Mouse (Mus musculus) brain, embryonic 14.5 days (tissue): Measurements from ENCODE around the gene Slit3. TPM values are rescaled to one million over a fixed set of nuclear protein-coding genes. Genes with fewer than 3 reads are reported as not detected.

Experiments used
- DNase-seq: peaks from one replicate; pipeline ENCODE4 v3.0.0-alpha.2; 2011; ENCODE audit warnings: low read depth
- CTCF ChIP-seq: fragments of 200-500 bp; IDR thresholded peaks from 2 replicates; pipeline ENCODE4 v1.5.1; 2012; ENCODE audit warnings: inconsistent platforms, mild to moderate bottlenecking, moderate library complexity, borderline replicate concordance; ENCODE audit not compliant: insufficient read depth, insufficient read length; ENCODE audit errors: extremely low read depth
- POLR2A ChIP-seq: fragments of 200-500 bp; IDR thresholded peaks from 2 replicates; pipeline ENCODE4 v1.6.1; 2012; ENCODE audit warnings: mild to moderate bottlenecking, inconsistent platforms, borderline replicate concordance; ENCODE audit not compliant: poor library complexity, insufficient read depth, insufficient read length, severe bottlenecking; ENCODE audit errors: extremely low read depth
- polyA plus RNA-seq: library from polyadenylated mRNA; depleted of rRNA; stranded (reverse); fragments of >200 nt; gene quantifications from 2 replicates; pipeline ENCODE4 v1.2.3, GENCODE M21; 2012

Slit3 gene
- polyA plus RNA-seq, 1 experiment, result 9.3 TPM

DNA sequence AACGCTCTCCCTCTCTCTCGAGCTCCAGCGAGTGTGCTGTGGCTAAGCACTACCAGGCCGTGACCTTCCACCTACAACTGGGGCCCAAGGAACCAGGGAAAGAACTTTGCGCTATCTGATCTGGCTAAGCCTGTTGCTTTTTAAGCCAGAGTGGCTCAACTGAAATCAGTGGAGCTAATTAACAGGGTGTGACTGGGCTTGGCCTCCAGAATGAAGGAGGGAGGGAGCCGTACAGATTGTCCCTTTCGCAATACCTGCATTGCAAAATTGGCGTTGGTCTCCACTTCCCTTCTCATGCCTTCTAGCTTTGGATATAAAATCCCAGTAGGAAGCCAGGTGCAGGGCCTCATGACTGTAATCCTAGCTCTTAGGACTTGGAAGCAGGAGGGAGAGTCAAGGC is 629.6 kb downstream of the Slit3 start:
- TF ChIP-seq CTCF (no peak), POLR2A (no peak)
- DNase-seq, result no peak

DNA sequence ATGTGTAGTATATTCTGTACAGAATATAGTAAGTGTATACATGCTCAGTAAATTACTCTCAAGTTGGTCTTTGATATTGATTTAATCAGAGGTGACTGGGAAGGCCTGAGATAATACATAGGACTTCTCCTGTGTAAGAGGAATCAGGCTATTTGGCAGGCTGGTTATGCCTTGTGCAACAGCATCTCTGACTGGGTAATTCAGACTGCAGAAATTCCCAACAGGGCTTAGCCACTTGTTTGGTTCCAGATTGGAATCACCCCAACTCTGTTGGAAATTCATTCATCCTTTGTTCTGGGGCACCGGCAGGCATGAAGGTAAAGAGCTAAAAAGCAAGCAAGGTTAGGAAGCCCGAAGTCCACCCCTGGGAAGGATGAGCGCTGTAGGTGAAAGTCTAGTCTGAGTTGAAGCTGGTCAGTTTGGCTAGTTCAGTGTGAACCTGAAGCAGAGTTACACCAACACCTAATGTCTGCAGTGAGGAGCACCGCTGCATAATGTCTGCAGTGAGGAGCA is 633.9 kb downstream of the Slit3 start:
- peak; percentile 14 for DNase-seq
- TF ChIP-seq POLR2A (no peak), CTCF (no peak)

DNA sequence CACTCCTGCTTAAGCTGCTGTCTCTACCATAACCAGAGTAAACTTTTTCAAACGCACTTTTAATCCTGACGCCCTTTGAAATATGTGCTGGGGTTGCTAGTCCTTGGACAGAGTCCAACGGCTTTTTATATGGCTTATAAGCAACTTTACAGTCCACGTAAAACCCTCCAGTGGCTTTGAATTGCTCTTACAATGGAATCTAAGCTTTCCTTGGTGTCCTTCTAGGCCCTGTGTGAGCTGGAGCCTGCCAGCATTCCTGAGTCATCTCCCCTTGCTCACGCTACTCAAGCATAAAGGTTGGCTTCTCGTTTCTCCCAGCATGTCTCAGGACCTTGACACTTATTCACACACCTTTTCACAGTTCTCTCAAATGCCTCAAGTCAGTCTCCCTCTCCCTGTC is 634.5 kb downstream of the Slit3 start:
- TF ChIP-seq CTCF (no peak), POLR2A (no peak)
- DNase-seq, result peak; percentile 2

DNA sequence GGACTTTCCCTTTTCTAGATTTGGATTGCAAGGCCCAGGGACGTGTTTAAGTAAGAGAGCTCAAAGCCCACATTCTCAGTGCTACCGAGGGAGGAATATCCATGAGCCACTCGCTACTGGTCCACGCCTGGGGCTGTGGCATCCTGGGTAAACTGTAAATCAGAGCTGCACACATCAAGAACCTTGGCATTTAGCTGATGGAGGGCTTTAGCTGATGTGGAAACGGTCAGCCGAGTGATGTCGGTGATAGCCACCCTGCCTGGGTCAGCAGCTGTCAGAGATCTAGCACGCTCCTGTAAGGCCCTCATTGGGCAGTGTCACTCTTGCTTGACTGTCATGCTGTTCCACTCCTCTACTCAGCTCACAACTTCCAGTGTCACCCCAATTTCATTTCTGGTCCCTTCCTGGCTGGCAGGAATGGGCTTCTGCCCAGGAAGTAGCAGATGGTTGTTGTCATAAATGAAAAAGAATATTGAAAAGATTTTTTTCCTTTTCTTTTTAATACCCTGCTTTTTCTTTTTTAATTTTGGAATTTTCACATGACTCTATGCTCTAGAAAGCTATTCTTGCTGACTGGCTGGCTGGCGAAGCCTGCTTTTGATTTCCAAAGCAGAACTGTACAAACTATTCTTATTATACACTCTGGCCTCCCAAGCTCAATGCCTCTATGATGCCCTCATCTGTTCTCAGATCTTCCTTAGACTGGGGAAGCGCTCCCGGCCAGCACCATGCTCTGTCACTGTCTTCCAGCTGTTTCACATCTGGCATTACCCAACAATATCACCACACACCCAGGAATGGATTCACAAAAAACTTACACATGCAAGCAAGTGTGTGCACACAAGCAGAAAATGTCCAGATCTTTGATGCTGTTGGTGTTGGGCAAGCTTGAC is 635.6 kb downstream of the Slit3 start:
- DNase-seq, result no peak
- TF ChIP-seq POLR2A, result no peak
- TF ChIP-seq CTCF, result no peak
